In the genomic region with DNA sequence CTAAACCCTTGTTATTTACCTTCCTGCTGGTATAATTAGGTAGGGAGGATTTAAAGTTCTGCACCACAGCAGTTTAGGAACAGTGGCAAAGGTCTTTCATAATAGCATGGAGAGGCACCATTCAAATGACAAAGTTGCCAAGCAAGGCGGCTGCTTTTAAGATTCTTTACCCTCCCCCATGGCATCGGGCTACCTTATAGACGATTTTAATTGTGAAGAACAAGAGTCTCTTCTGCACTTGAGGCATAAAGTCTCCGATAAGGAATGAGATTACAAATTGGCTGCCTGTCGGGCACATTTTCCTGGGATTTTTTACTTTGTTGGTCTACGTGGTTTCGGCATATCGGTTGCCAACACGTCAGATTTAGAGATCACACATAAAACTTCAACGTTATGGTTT, we compare ENCODE assay signal across 7 mouse cellular contexts. TPM values are rescaled to one million over a fixed set of nuclear protein-coding genes. Genes with fewer than 3 reads are reported as not detected.
DNase-seq lines count a peak whose midpoint lies in the region; ATAC-seq and TF ChIP-seq lines count a peak whose summit lies in the region.

No protein-coding gene starts in this region.

- peak overlapping the region; percentile 96 for H3K4me3 ChIP-seq in lung, embryonic 14.5 days (ENCODE audit: low read depth, low read length)
- H3K4me3 ChIP-seq in lung, adult 2 months (replicated peaks; ENCODE audit: extremely low read depth, low read depth, low read length), result no peak overlapping the region
- H3K4me3 ChIP-seq in forebrain, embryonic 11.5 days (ENCODE audit: low read depth, low read length), result peak overlapping the region; percentile 45
- H3K4me3 ChIP-seq in liver, embryonic 12.5 days, result peak overlapping the region; percentile 95; the same call in 1 of the 2 replicates
- peak overlapping the region; percentile 84 for H3K4me3 ChIP-seq in stomach, embryonic 16.5 days (replicated peaks; ENCODE audit: low read length)

- no peak for TF ChIP-seq POLR2A in lung, adult 2 months (IDR thresholded peaks at IDR 0.05; ENCODE audit: borderline replicate concordance, extremely low read depth, low read depth, low read length)

- no peak for TF ChIP-seq CTCF in lung, embryonic 14.5 days (IDR thresholded peaks at IDR 0.05; ENCODE audit: low read depth)
- TF ChIP-seq CTCF in lung, adult 2 months (IDR thresholded peaks at IDR 0.05; ENCODE audit: insufficient read depth, low read length), result no peak

- no peaks in the 10 kb centered on the region for H3K27me3 ChIP-seq in lung, embryonic 14.5 days (ENCODE audit: insufficient read depth, low read length)
- no peaks in the 10 kb centered on the region for H3K27me3 ChIP-seq in forebrain, embryonic 11.5 days (ENCODE audit: control insufficient read depth, insufficient read depth, low read length)
- H3K27me3 ChIP-seq in liver, embryonic 12.5 days (replicated peaks), result no peaks in the 10 kb centered on the region
- no peaks in the 10 kb centered on the region for H3K27me3 ChIP-seq in stomach, embryonic 16.5 days (ENCODE audit: control insufficient read depth, insufficient read depth, low read length)

- peak overlapping the region; percentile 92 for H3K9ac ChIP-seq in lung, embryonic 14.5 days
- peak overlapping the region; percentile 89 for H3K9ac ChIP-seq in forebrain, embryonic 11.5 days (ENCODE audit: low read length)
- H3K9ac ChIP-seq in liver, embryonic 12.5 days, result no peak overlapping the region
- peak overlapping the region; percentile 93 for H3K9ac ChIP-seq in stomach, embryonic 16.5 days (ENCODE audit: low read length)

- ATAC-seq in lung, embryonic 14.5 days (ENCODE audit: insufficient read depth), result no peak
- ATAC-seq in forebrain, embryonic 11.5 days (replicated peaks; ENCODE audit: low FRiP score), result no peak
- no peak for ATAC-seq in liver, embryonic 12.5 days
- ATAC-seq in stomach, embryonic 16.5 days (ENCODE audit: insufficient read depth, low FRiP score), result no peak

- no peaks in the 10 kb centered on the region for H3K9me3 ChIP-seq in lung, embryonic 14.5 days (ENCODE audit: low read depth, low read length)
- H3K9me3 ChIP-seq in forebrain, embryonic 11.5 days (ENCODE audit: control insufficient read depth, low read length), result no peaks in the 10 kb centered on the region
- no peaks in the 10 kb centered on the region for H3K9me3 ChIP-seq in liver, embryonic 12.5 days (replicated peaks)
- no peaks in the 10 kb centered on the region for H3K9me3 ChIP-seq in stomach, embryonic 16.5 days (replicated peaks; ENCODE audit: control insufficient read depth, low read length)

- no peaks in the 10 kb centered on the region for H3K4me1 ChIP-seq in lung, embryonic 14.5 days (ENCODE audit: insufficient read depth)
- H3K4me1 ChIP-seq in lung, adult 2 months (ENCODE audit: control insufficient read depth, insufficient read depth, low read length), result no peaks in the 10 kb centered on the region
- H3K4me1 ChIP-seq in forebrain, embryonic 11.5 days (replicated peaks; ENCODE audit: control insufficient read depth, insufficient read depth, low read length), result 0 out of 2 replicates have a peak, but pooled peaks cover 1% of the 10 kb centered on the region
- peaks cover 21% of the 10 kb centered on the region for H3K4me1 ChIP-seq in liver, embryonic 12.5 days
- H3K4me1 ChIP-seq in stomach, embryonic 16.5 days (ENCODE audit: control insufficient read depth, insufficient read depth, low read length), result peaks cover 6% of the 10 kb centered on the region; the same call in 1 of the 2 replicates

- peak overlapping the region; percentile 100 for H3K27ac ChIP-seq in lung, embryonic 14.5 days (ENCODE audit: low read depth)
- peak overlapping the region; percentile 100 for H3K27ac ChIP-seq in forebrain, embryonic 11.5 days (ENCODE audit: low read depth, low read length)
- H3K27ac ChIP-seq in liver, embryonic 12.5 days, result no peak overlapping the region
- H3K27ac ChIP-seq in stomach, embryonic 16.5 days (ENCODE audit: low read length), result peak overlapping the region; percentile 100

- no peaks in the 10 kb centered on the region for H3K36me3 ChIP-seq in lung, embryonic 14.5 days (ENCODE audit: insufficient read depth)
- no peaks in the 10 kb centered on the region for H3K36me3 ChIP-seq in forebrain, embryonic 11.5 days (ENCODE audit: control insufficient read depth, insufficient read depth, low read length)
- no peaks in the 10 kb centered on the region for H3K36me3 ChIP-seq in liver, embryonic 12.5 days
- H3K36me3 ChIP-seq in stomach, embryonic 16.5 days (ENCODE audit: control insufficient read depth, insufficient read depth, low read length), result no peaks in the 10 kb centered on the region

- WGBS in lung, embryonic 14.5 days, result 19% methylated on average over 10 of the region's 10 CpGs
- WGBS in lung, adult 2 months, result 41% methylated on average over 10 of the region's 10 CpGs
- WGBS in forebrain, embryonic 11.5 days, result 28% methylated on average over 10 of the region's 10 CpGs
- 73% methylated on average over 10 of the region's 10 CpGs for WGBS in liver, embryonic 12.5 days (ENCODE audit: insufficient replicate concordance)
- WGBS in stomach, embryonic 16.5 days, result 31% methylated on average over 10 of the region's 10 CpGs

- intact Hi-C loops in left cerebral cortex, postnatal 25 days (cut with DNase I), result no loop called here

- peak; percentile 52 for DNase-seq in lung, embryonic 14.5 days
- no peak for DNase-seq in lung, adult 2 months
- DNase-seq in forebrain, embryonic 11.5 days (ENCODE audit: low spot score), result no peak
- DNase-seq in adrenal gland, postnatal 4 days (ENCODE audit: low spot score in 2 of 2), result no peak
- no peak for DNase-seq in left cerebral cortex, postnatal 25 days (ENCODE audit: low spot score in 2 of 2)

- H3K4me2 ChIP-seq in lung, embryonic 14.5 days, result peak overlapping the region; percentile 80
- peak overlapping the region; percentile 80 for H3K4me2 ChIP-seq in forebrain, embryonic 11.5 days (ENCODE audit: low read depth, low read length, severe bottlenecking)
- H3K4me2 ChIP-seq in liver, embryonic 12.5 days, result peak overlapping the region; percentile 94
- H3K4me2 ChIP-seq in stomach, embryonic 16.5 days (ENCODE audit: low read depth, low read length), result peak overlapping the region; percentile 82

RNA-seq across cellular contexts. Expression of a gene that starts 1.6 kb away (rescaled TPM):
- 62.6 and 63.0 TPM in 2 replicates for polyA plus RNA-seq in lung, embryonic 14.5 days (2014; fragmentation: Nextera tagmentation; extraction: Ambion mirVana)
- polyA plus RNA-seq in lung, adult 2 months (2012; rRNA removed), result 18.6 and 20.8 TPM in 2 replicates
- 106 and 110 TPM in 2 replicates for polyA plus RNA-seq in forebrain, embryonic 11.5 days (2014; fragmentation: Nextera tagmentation; extraction: Ambion mirVana)
- polyA plus RNA-seq in liver, embryonic 12.5 days (2016; fragmentation: Nextera tagmentation; extraction: Ambion mirVana), result 17.4 and 18.1 TPM in 2 replicates
- 41.8 and 42.3 TPM in 2 replicates for polyA plus RNA-seq in stomach, embryonic 16.5 days (2015; fragmentation: Nextera tagmentation; extraction: Ambion mirVana)
- 10 to 100 TPM; 77.3 to 86.8 TPM for total RNA-seq in adrenal gland, postnatal 4 days (2021)
- total RNA-seq in left cerebral cortex, postnatal 25 days (2021), result 100 to 1,000 TPM; 177 TPM
